9 mouse cellular contexts compared by ENCODE assay signal in genomic region chr9:105556141-105556735, GRCm38 (mm10). TPM values are rescaled to one million over a fixed set of nuclear protein-coding genes. Genes with fewer than 3 reads are reported as not detected.
DNase-seq lines count a peak whose midpoint lies in the region; ATAC-seq and TF ChIP-seq lines count a peak whose summit lies in the region.
"Had no signal": no experiment of that assay in that cellular context is flagged by ENCODE, and none has a peak within 500 bp of the region (broad histone marks: within the 10 kb centered on the region; RNA-seq: fewer than 3 reads in every experiment).

No protein-coding gene starts in this region.

- no peak overlapping the region for H3K4me2 ChIP-seq in lung, embryonic 14.5 days
- H3K4me2 ChIP-seq in kidney, embryonic 14.5 days (replicated peaks; ENCODE audit: low read depth, low read length): no peak overlapping the region

- DNase-seq in adrenal gland, adult 2 months: peak; percentile 16
- DNase-seq in adrenal gland, postnatal 4 days (ENCODE audit: low spot score in 2 of 2): no peak
- peak; percentile 86 for DNase-seq in lung, embryonic 14.5 days
- DNase-seq in lung, adult 2 months: no peak
- DNase-seq in retina, postnatal 1 day: peak; percentile 69
- DNase-seq in ovary, postnatal 36 days (ENCODE audit: low spot score): no peak
- DNase-seq in gastrocnemius, postnatal 14 days: no peak

- peaks cover 13% of the 10 kb centered on the region; the same call in 1 of the 2 replicates for H3K4me1 ChIP-seq in lung, embryonic 14.5 days (ENCODE audit: insufficient read depth)
- H3K4me1 ChIP-seq in lung, adult 2 months (ENCODE audit: control insufficient read depth, insufficient read depth, low read length): no peaks in the 10 kb centered on the region
- H3K4me1 ChIP-seq in kidney, embryonic 14.5 days (ENCODE audit: control insufficient read depth, insufficient read depth, low read length): 0 out of 2 replicates have a peak, but pooled peaks cover 6% of the 10 kb centered on the region

- H3K27ac ChIP-seq in lung, embryonic 14.5 days (ENCODE audit: low read depth): peak overlapping the region; percentile 54; the same call in 1 of the 2 replicates
- no peak overlapping the region for H3K27ac ChIP-seq in kidney, embryonic 14.5 days (ENCODE audit: low read depth, low read length)
- H3K27ac ChIP-seq: liver, embryonic 14.5 days had no signal

- peak; percentile 82 for ATAC-seq in lung, embryonic 14.5 days (ENCODE audit: insufficient read depth)
- peak; percentile 53; the same call in 1 of the 2 replicates for ATAC-seq in kidney, embryonic 14.5 days (ENCODE audit: low FRiP score, low TSS enrichment)

- no peak overlapping the region for H3K4me3 ChIP-seq in lung, embryonic 14.5 days (ENCODE audit: low read depth, low read length)
- no peak overlapping the region for H3K4me3 ChIP-seq in lung, adult 2 months (replicated peaks; ENCODE audit: extremely low read depth, low read depth, low read length)
- H3K4me3 ChIP-seq in kidney, embryonic 14.5 days (ENCODE audit: low read length): no peak overlapping the region

- 35% methylated on average over 8 of the region's 8 CpGs for WGBS in lung, embryonic 14.5 days
- WGBS in lung, adult 2 months: 34% methylated on average over 8 of the region's 8 CpGs
- WGBS in kidney, embryonic 14.5 days: 53% methylated on average over 8 of the region's 8 CpGs

- no peak for TF ChIP-seq POLR2A in lung, adult 2 months (IDR thresholded peaks at IDR 0.05; ENCODE audit: borderline replicate concordance, extremely low read depth, low read depth, low read length)

- H3K27me3 ChIP-seq in lung, embryonic 14.5 days (ENCODE audit: insufficient read depth, low read length): no peaks in the 10 kb centered on the region
- H3K27me3 ChIP-seq in kidney, embryonic 14.5 days (ENCODE audit: control insufficient read depth, insufficient read depth, low read length): no peaks in the 10 kb centered on the region

- intact Hi-C loops in gastrocnemius, postnatal 14 days (cut with DNase I; ENCODE audit: low total_unique reads): no loop called here

- H3K36me3 ChIP-seq in lung, embryonic 14.5 days (ENCODE audit: insufficient read depth): no peaks in the 10 kb centered on the region
- no peaks in the 10 kb centered on the region for H3K36me3 ChIP-seq in kidney, embryonic 14.5 days (ENCODE audit: control insufficient read depth, insufficient read depth, low read length)

- no peak for TF ChIP-seq CTCF in lung, embryonic 14.5 days (IDR thresholded peaks at IDR 0.05; ENCODE audit: low read depth)
- no peak for TF ChIP-seq CTCF in lung, adult 2 months (IDR thresholded peaks at IDR 0.05; ENCODE audit: insufficient read depth, low read length)

- H3K9ac ChIP-seq in lung, embryonic 14.5 days: no peak overlapping the region
- H3K9ac ChIP-seq in kidney, embryonic 14.5 days (ENCODE audit: low read depth, low read length): no peak overlapping the region
- H3K9ac ChIP-seq: liver, embryonic 14.5 days had no signal

- H3K9me3 ChIP-seq in lung, embryonic 14.5 days (ENCODE audit: low read depth, low read length): no peaks in the 10 kb centered on the region
- H3K9me3 ChIP-seq in kidney, embryonic 14.5 days (ENCODE audit: control insufficient read depth, low read length): no peaks in the 10 kb centered on the region

RNA-seq across cellular contexts. Expression of gene Atp2c1, which starts 29.1 kb away (rescaled TPM):
- 10 to 100 TPM; 85.5 to 90.5 TPM for total RNA-seq in adrenal gland, adult 2 months (2021)
- 53.6 and 54.5 TPM in 2 replicates for polyA plus RNA-seq in adrenal gland, adult 2 months (2012; rRNA removed)
- 10 to 100 TPM; 55.2 to 68.1 TPM for total RNA-seq in adrenal gland, postnatal 4 days (2021)
- polyA plus RNA-seq in lung, embryonic 14.5 days (2014; fragmentation: Nextera tagmentation; extraction: Ambion mirVana): 74.3 and 74.9 TPM in 2 replicates
- polyA plus RNA-seq in lung, adult 2 months (2012; rRNA removed): 74.5 and 79.3 TPM in 2 replicates
- polyA plus RNA-seq in kidney, embryonic 14.5 days (2014; fragmentation: Nextera tagmentation; extraction: Ambion mirVana): 33.7 and 62.9 TPM in 2 replicates
- total RNA-seq in gastrocnemius, postnatal 14 days (2021): 10 to 100 TPM; 28.5 to 29.0 TPM

Comparison
In these comparisons a context has a peak if more than half of its experiments do, and no peak if none do; other contexts are left out.
1. DNase-seq: peak in adrenal gland, adult 2 months (single experiment), lung, embryonic 14.5 days (single experiment) and retina, postnatal 1 day (single experiment); none in adrenal gland, postnatal 4 days (0 of 2), lung, adult 2 months (single experiment), ovary, postnatal 36 days (single experiment) and gastrocnemius, postnatal 14 days (single experiment).